Mouse (Mus musculus) mesoderm, embryonic 11.5 days (tissue): ENCODE results near the gene Tenm4.

ENCODE experiments used
- DNase-seq: peaks from one replicate; pipeline ENCODE4 v3.0.0-alpha.2; 2012; ENCODE audit warnings: low read depth, low spot score

The Tenm4 gene

DNA sequence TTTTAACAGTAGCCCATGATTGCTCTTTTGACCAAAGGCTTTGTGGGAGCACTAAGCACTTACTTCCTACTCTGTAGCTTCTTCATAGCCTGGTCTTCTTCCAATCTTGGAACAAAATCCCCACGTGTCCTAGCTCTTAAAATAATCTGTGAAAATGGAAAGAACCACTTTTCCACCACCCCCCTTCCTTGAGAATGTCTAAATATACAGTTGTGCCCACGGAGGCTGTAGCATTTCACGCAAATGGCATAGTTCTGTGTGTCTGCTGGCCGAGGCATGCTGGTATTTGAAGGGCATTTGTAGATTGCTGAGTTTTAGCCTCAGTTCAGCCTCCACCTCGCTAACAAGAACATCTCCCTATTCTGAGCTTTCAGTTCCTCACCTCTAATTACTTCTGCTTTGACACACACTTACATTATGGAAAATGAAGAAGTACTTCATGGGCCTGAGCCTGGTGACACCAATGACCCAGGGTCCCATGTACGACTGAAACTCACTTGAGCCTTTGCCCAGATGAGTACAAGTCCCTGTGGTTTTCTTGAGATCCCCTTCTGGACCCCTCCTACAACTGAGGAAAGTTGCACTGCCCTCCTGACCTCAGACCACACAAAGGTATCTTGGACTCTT is 306.1 kb downstream of the Tenm4 start:
- no peak for DNase-seq

GRCm38 (mm10) chr7:96479139-96479538 is 308.1 kb downstream of the Tenm4 start:
- DNase-seq: no peak

DNA sequence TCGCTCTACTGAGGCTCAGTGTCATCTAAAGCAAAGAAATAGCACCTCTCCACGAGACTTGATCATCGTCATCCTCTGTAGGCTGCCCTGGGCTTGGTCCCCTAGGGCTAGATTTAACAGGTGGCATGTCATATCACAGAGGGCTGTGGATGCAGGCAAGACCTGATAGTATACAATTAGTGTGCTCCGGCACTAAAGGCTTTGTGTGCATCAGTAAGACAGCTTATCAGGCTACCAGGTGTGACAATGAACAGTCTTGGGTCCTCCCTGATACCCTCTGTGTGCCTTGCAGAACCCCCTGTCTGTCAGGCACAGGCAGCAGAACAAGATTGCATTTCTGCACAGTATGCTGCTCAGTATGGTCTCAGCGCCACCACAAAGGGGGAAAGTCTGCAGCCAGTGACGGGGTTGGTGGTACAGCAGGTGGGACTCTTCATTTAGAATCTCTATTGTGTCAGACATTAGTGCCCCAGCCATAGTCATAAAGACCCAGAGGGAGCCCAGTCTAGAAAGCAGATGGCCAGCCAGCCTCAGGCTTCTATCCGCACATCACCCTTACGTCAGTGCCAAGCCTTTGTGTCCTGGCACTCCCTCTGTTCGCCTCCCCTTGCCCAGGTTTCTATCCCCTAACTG is 309.4 kb downstream of the Tenm4 start:
- DNase-seq: no peak

GRCm38 (mm10) chr7:96482953-96483352 is 311.9 kb downstream of the Tenm4 start:
- DNase-seq: no peak

- DNase-seq: no peak
Measured at GRCm38 (mm10) chr7:96484006-96484581, 313.0 kb downstream of the Tenm4 start.

- no peak for DNase-seq
Measured at GRCm38 (mm10) chr7:96489348-96490076, 318.5 kb downstream of the Tenm4 start.

DNA sequence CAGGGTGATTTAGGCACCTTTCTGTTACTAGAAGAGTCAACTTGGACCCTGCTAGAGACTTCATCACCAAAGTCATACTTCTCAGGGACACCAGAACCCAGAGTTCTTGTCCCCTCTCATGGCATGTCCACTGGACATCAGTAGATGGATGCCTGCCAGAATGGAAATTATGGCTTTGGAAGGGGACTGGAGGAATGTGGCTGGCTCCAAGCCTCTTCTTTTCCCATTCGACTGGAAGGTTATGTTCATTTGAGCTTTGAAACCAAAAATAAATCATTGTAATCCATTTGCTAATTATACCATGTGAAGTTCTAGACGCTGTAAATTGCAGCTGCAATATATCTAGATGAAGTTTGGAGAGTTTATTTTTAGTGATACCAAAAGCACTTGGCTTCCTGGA is 320.9 kb downstream of the Tenm4 start:
- no peak for DNase-seq

DNA sequence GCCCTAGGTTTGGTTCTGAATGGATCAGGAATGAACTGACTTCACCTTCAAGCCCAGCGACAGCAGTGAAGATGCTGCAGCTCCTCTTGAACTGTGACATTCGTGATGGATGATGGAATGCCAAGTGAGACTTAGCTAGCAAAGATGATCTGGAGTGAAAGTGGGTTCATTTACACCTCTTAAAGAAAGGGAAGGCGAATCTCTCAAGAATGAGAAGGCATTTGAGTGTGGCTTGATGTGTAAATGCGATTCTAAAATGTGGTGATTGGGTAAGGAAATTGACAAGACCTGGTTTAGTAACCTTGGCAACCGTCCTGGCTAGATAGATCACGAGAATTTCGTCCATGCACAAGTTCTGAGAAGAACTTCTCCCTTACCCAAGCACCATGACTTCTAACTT is 321.6 kb downstream of the Tenm4 start:
- DNase-seq: no peak

GRCm38 (mm10) chr7:96494057-96494456 is 323.0 kb downstream of the Tenm4 start:
- no peak for DNase-seq

DNA sequence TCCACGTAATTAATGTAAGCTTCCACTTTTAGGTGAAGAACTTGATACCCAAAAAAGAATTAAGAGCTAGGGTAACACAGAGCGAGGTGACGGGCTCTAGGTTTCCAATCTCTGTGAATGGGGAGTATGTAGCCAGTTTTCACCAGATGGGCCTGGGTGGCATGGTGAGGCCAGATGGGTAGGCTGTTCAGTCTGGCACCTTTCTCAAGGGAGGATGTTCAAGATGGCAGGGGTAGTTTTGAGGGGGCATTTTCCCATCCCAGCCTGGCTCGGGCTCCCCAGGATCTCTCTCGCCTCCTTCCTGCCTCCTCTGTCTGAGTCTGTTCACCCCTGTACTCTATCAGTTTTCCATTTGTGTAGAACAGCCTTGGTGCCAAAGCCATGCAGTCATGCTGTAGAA is 329.1 kb downstream of the Tenm4 start:
- no peak for DNase-seq

DNA sequence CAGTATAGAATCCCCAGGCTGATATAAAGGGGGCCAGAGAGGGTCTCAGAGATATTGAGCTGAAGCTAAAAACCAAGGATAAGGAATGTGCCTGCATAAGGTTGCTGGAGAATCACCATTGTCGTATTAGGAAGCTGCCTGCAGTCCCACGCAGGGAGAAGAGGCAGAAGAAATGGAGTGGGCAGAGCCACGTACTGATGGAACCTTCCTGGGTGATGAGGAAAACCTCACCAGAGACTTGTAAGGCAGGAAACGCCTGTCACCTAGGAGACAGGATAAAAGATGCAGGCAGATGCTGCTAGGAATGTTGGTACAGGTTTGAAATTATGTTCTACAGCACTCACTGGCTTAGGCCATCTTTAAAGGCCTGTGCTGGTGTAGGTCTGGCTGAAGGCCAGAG is 329.8 kb downstream of the Tenm4 start:
- no peak for DNase-seq

- no peak for DNase-seq
Measured at GRCm38 (mm10) chr7:96502321-96502973, 331.4 kb downstream of the Tenm4 start.

DNA sequence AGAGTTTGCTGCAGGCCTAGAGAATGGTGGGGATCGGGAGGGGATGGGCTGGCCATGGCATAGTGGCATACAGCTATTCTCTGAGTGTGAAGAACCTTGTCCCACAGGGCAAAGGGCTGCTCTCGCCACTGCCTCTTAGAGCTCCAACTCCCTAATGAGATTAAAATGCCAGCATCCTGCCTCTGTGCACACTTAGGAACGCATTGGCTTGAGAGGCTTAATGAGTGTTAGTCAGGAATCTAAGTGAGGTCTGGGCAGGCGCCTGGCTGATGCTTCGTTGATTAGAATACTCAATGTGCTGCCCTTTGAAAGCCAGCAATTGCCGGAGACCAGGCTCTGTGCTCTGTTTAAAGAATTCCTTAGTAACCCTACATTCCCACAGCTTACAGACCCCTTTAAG is 334.5 kb downstream of the Tenm4 start:
- no peak for DNase-seq

DNA sequence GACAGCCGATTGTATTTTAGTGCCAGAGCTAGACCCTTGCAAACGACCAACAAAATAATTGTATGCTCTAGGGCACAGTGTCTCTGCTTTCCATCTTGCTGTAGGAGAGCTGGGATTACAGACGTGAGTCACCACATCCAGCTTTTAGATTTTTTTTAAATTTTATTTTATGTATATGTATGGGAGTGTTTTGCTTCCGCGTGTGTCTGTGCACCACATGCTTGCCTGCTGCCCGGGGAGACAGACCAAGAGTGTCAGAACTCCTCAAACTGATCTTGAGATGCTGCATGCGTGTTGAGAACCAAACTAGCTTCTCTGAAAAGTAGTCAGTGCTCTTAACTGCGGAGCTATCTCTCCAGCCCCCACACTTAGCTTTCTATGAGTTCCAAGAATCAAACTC is 336.0 kb downstream of the Tenm4 start:
- DNase-seq: no peak

DNA sequence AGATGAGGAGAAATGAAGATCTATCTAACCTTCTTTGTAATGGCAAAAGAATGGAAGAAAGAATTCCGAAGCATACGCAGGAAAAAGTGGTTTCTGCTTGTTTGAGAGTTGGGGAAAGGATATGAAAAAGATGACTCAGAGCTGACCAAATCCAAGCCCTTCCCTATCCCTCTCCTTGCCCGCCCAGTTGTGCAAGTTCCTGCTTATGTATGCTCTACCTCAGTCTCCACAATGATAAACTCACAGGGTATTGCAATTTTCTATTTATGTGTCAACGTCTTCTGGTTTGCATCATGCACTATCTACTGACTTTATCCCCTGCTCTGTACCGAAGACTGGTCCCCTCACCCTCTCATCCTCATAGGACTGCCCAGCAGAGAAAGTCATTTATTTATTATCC is 339.4 kb downstream of the Tenm4 start:
- no peak for DNase-seq

DNA sequence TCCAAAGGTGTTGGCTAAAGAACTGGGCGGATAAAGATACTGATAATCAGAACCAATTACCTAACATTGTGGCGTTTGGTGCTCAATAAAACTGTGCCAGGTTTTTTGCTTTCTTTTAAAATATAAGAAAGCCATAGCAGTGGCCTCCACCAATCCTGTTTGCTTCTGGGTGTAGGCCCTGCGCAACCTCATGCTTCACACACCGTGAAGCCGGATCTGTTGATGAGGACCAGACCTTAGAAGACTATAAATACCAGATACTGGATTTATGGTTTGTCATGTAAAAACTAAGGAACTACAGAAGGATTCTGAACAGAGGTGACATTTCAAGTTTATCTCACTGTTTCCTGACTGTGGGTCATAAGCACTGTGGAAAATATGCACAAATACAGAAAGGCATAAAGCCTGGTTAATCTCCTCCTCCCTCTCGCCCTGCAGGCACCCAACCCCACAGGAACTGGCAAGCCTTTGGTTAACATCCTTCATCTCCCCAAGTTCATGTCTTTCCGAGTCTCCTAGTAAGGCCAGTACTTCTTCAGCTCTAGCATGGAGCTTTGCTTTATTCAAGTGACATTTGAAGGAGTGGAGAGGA is 340.1 kb downstream of the Tenm4 start:
- DNase-seq: no peak

- no peak for DNase-seq
Measured at GRCm38 (mm10) chr7:96511953-96512511, 341.0 kb downstream of the Tenm4 start.

- peak; percentile 58 for DNase-seq
Measured at GRCm38 (mm10) chr7:96519216-96519615, 348.2 kb downstream of the Tenm4 start.

GRCm38 (mm10) chr7:96521956-96522355 is 350.9 kb downstream of the Tenm4 start:
- no peak for DNase-seq

DNA sequence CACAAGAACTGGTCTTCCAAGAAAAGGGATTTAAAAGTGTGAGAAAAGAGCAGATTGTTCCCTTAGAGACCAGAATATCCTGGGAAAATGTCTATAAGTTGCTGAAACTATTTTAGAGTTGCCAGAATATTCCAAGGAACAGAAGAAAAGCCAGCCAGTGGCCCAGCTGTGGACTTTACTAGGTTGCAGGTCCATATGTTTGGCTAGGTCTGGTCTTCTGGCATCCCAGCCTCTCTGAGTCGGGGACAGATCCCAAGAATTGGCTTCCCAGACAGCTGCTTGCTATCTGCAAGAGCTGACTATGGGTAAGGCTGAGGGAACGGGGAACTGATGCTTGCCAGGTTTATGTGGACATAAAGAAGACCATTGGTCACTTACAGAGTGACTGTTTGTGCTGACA is 352.6 kb downstream of the Tenm4 start:
- DNase-seq: no peak

DNA sequence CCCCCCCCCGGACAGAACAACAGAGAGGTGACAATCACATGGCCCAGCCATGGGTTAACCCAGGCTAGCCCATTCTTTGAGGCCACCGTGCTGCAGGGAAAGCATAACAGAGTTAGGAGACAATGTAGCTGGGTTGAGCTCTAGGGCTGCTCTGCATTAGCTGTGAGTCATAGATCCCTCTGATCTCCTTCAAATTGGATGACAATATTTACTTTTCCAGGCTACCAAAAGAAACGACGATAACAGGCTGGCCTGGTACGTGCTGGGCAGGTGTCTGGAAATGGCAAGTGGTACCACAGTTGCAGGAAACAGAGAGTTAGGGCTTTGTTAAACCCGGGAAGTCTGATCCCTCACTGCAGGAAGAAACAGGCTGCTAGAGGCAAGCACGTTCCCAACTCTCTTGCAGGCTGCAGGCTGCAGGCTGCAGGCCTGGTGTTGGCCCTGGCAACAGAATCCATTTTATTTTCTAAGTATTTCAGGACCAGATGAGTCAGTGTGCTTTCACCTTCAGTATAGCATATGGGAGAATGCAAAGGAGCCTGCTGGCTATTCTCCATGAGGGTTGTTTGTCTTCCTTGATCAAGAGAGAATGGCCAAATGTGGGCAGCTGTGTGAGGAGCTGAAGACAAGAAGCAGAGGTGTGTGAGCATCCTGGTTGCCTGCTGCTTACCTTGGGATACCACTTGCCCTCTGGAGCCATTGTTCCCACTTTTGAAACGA is 353.6 kb downstream of the Tenm4 start:
- no peak for DNase-seq
